Comparison of ENCODE assay signal across 16 mouse cellular contexts in the genomic region with DNA sequence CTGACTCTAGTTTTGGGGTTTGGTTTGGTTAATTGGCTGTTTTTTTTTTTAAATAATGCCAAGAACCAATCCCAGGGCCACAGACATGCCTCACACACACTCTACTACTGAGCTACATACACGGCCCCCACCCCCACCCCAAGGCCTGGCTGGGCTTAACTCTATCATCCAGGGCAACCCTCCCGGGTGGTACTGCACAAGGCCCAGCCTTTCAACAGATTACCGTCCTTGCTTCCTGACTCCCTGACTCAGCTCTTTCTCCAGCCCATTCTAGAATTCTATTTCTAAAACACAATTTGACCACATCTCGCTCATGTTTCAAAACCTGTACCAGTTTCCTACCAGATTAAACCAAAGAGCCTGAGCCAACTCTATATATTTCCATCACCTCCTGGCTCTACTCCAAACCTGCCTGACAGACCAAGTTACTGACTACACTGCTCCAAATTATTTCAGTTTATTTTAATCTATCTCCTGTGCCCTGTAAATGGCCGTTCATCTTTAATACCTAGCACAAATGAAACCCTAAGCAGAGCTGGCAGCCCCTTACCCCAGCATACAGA. TPM values are rescaled to one million over a fixed set of nuclear protein-coding genes. Genes with fewer than 3 reads are reported as not detected.
DNase-seq lines count a peak whose midpoint lies in the region; ATAC-seq and TF ChIP-seq lines count a peak whose summit lies in the region.
"Had no signal": no experiment of that assay in that cellular context is flagged by ENCODE, and none has a peak within 500 bp of the region (broad histone marks: within the 10 kb centered on the region; RNA-seq: fewer than 3 reads in every experiment).

No protein-coding gene starts in this region.

- no peaks in the 10 kb centered on the region for H3K27me3 ChIP-seq in heart, embryonic 14.5 days (ENCODE audit: control insufficient read depth, insufficient read depth, low read length)
- H3K27me3 ChIP-seq in heart, embryonic 11.5 days (ENCODE audit: control insufficient read depth, insufficient read depth, low read length), result no peaks in the 10 kb centered on the region
- H3K27me3 ChIP-seq in thymus, adult 2 months (ENCODE audit: control insufficient read depth, insufficient read depth, low read length), result no peaks in the 10 kb centered on the region
- no peaks in the 10 kb centered on the region for H3K27me3 ChIP-seq in forebrain, embryonic 11.5 days (ENCODE audit: control insufficient read depth, insufficient read depth, low read length)
- H3K27me3 ChIP-seq: hindbrain, embryonic 15.5 days; stomach, embryonic 15.5 days had no signal

- H3K9ac ChIP-seq in heart, embryonic 14.5 days (ENCODE audit: low read length), result peak overlapping the region; percentile 2; the same call in 1 of the 2 replicates
- no peak overlapping the region for H3K9ac ChIP-seq in heart, embryonic 11.5 days (ENCODE audit: low read depth, low read length)
- H3K9ac ChIP-seq in forebrain, embryonic 11.5 days (ENCODE audit: low read length), result no peak overlapping the region
- H3K9ac ChIP-seq: hindbrain, embryonic 15.5 days; liver, embryonic 14.5 days; stomach, embryonic 15.5 days had no signal

- no peak for ATAC-seq in heart, embryonic 14.5 days (ENCODE audit: insufficient number of reproducible peaks, insufficient read depth, low FRiP score, low read depth)
- no peak for ATAC-seq in heart, embryonic 11.5 days (replicated peaks; ENCODE audit: insufficient number of reproducible peaks, low FRiP score, low TSS enrichment)
- ATAC-seq in granulocyte monocyte progenitor cell, adult 5-6 weeks (replicated peaks; ENCODE audit: poor library complexity, severe bottlenecking), result peak; percentile 33
- ATAC-seq in forebrain, embryonic 11.5 days (replicated peaks; ENCODE audit: low FRiP score), result no peak
- ATAC-seq: forebrain, embryonic 14.5 days; intestine, postnatal 0 days; midbrain, embryonic 16.5 days had no signal

- WGBS in heart, embryonic 14.5 days, result 19% methylated on average over 5 of the region's 5 CpGs
- WGBS in heart, embryonic 11.5 days (ENCODE audit: insufficient replicate concordance), result 46% methylated on average over 5 of the region's 5 CpGs
- WGBS in thymus, adult 2 months, result 33% methylated on average over 5 of the region's 5 CpGs
- 77% methylated on average over 5 of the region's 5 CpGs for WGBS in forebrain, embryonic 11.5 days

- peak overlapping the region; percentile 39 to 42 for H3K27ac ChIP-seq in heart, embryonic 14.5 days (replicated peaks in 1 of 2; ENCODE audit: control insufficient read depth in 1 of 2, insufficient read depth in 1 of 2, low read depth in 2 of 2, low read length in 2 of 2)
- H3K27ac ChIP-seq in heart, embryonic 11.5 days (ENCODE audit: low read depth, low read length), result no peak overlapping the region
- peak overlapping the region; percentile 57; the same call in 1 of the 2 replicates for H3K27ac ChIP-seq in thymus, adult 2 months (ENCODE audit: control insufficient read depth, insufficient read depth, low read length)
- no peak overlapping the region for H3K27ac ChIP-seq in forebrain, embryonic 11.5 days (ENCODE audit: low read depth, low read length)
- H3K27ac ChIP-seq: hindbrain, embryonic 15.5 days; liver, embryonic 14.5 days; stomach, embryonic 15.5 days had no signal

- no peak for TF ChIP-seq CTCF in thymus, adult 2 months (IDR thresholded peaks at IDR 0.05; ENCODE audit: borderline replicate concordance, control insufficient read depth, extremely low read depth, insufficient read depth, low read length, poor library complexity)

- peaks cover 15% of the 10 kb centered on the region for H3K36me3 ChIP-seq in heart, embryonic 14.5 days (ENCODE audit: control insufficient read depth, insufficient read depth, low read length)
- no peaks in the 10 kb centered on the region for H3K36me3 ChIP-seq in heart, embryonic 11.5 days (ENCODE audit: control insufficient read depth, insufficient read depth, low read length)
- H3K36me3 ChIP-seq in thymus, adult 2 months (ENCODE audit: control insufficient read depth, insufficient read depth, low read length), result peaks cover 4% of the 10 kb centered on the region; the same call in 1 of the 2 replicates
- H3K36me3 ChIP-seq in forebrain, embryonic 11.5 days (ENCODE audit: control insufficient read depth, insufficient read depth, low read length), result no peaks in the 10 kb centered on the region
- H3K36me3 ChIP-seq: hindbrain, embryonic 15.5 days; stomach, embryonic 15.5 days had no signal

- no peak overlapping the region for H3K4me3 ChIP-seq in heart, embryonic 14.5 days (ENCODE audit: control insufficient read depth in 1 of 2, insufficient read depth in 1 of 2, low read depth in 1 of 2, low read length in 2 of 2)
- no peak overlapping the region for H3K4me3 ChIP-seq in heart, embryonic 11.5 days (ENCODE audit: low read depth, low read length)
- H3K4me3 ChIP-seq in thymus, adult 2 months (ENCODE audit: control insufficient read depth, insufficient read depth, low read length), result no peak overlapping the region
- no peak overlapping the region for H3K4me3 ChIP-seq in forebrain, embryonic 11.5 days (ENCODE audit: low read depth, low read length)
- H3K4me3 ChIP-seq: hindbrain, embryonic 15.5 days; stomach, embryonic 15.5 days had no signal

- no peaks in the 10 kb centered on the region for H3K9me3 ChIP-seq in heart, embryonic 14.5 days (ENCODE audit: control insufficient read depth, low read length)
- H3K9me3 ChIP-seq in heart, embryonic 11.5 days (replicated peaks; ENCODE audit: control insufficient read depth, low read length), result no peaks in the 10 kb centered on the region
- H3K9me3 ChIP-seq in forebrain, embryonic 11.5 days (ENCODE audit: control insufficient read depth, low read length), result no peaks in the 10 kb centered on the region
- H3K9me3 ChIP-seq: hindbrain, embryonic 15.5 days; stomach, embryonic 15.5 days had no signal

- peaks cover 17 to 42% of the 10 kb centered on the region in 2 experiments for H3K4me1 ChIP-seq in heart, embryonic 14.5 days (ENCODE audit: control insufficient read depth in 2 of 2, insufficient read depth in 2 of 2, low read length in 2 of 2)
- peaks cover 25% of the 10 kb centered on the region for H3K4me1 ChIP-seq in heart, embryonic 11.5 days (ENCODE audit: control insufficient read depth, insufficient read depth, low read length)
- H3K4me1 ChIP-seq in thymus, adult 2 months (replicated peaks; ENCODE audit: control insufficient read depth, insufficient read depth, low read length), result peaks cover 6% of the 10 kb centered on the region
- H3K4me1 ChIP-seq in forebrain, embryonic 11.5 days (replicated peaks; ENCODE audit: control insufficient read depth, insufficient read depth, low read length), result 0 out of 2 replicates have a peak, but pooled peaks cover 3% of the 10 kb centered on the region
- H3K4me1 ChIP-seq: hindbrain, embryonic 15.5 days had no signal

- no peak for TF ChIP-seq POLR2A in thymus, adult 2 months (IDR thresholded peaks at IDR 0.05; ENCODE audit: control insufficient read depth, extremely low read depth, insufficient read depth, low read length, poor library complexity)

- H3K4me2 ChIP-seq in heart, embryonic 14.5 days (ENCODE audit: low read length), result no peak overlapping the region
- H3K4me2 ChIP-seq in heart, embryonic 11.5 days, result no peak overlapping the region
- H3K4me2 ChIP-seq in forebrain, embryonic 11.5 days (ENCODE audit: low read depth, low read length, severe bottlenecking), result no peak overlapping the region
- H3K4me2 ChIP-seq: hindbrain, embryonic 15.5 days; stomach, embryonic 15.5 days had no signal

- DNase-seq in thymus, adult 2 months, result no peak
- DNase-seq in thymus, postnatal 10 days (ENCODE audit: low spot score in 2 of 2), result no peak
- no peak for DNase-seq in ovary, postnatal 10 days (ENCODE audit: low spot score)
- DNase-seq in forebrain, embryonic 11.5 days (ENCODE audit: low spot score), result no peak
- DNase-seq: heart, adult 11 months; layer of hippocampus, postnatal 36 days; right cerebral cortex, postnatal 14 days had no signal

RNA-seq across cellular contexts. Expression of a gene that starts 12.2 kb away (rescaled TPM):
- 22.8 and 23.5 TPM in 2 replicates for polyA plus RNA-seq in heart, embryonic 14.5 days (2014; fragmentation: Nextera tagmentation; extraction: Ambion mirVana)
- 16.8 and 23.9 TPM in 2 replicates for polyA plus RNA-seq in heart, embryonic 11.5 days (2014; fragmentation: Nextera tagmentation; extraction: Ambion mirVana)
- polyA plus RNA-seq in thymus, adult 2 months (2012; rRNA removed), result 16.0 and 16.2 TPM in 2 replicates
- 11.6 and 18.4 TPM in 2 replicates for total RNA-seq in granulocyte monocyte progenitor cell, adult 5-6 weeks (2014; fragmentation: Nextera tagmentation)
- total RNA-seq in granulocyte monocyte progenitor cell, adult 5-6 weeks (2017), result 6.7 and 6.9 TPM in 2 replicates
- polyA plus RNA-seq in forebrain, embryonic 11.5 days (2014; fragmentation: Nextera tagmentation; extraction: Ambion mirVana), result 5.4 and 6.0 TPM in 2 replicates

Comparison
In these comparisons a context has a peak if more than half of its experiments do, and no peak if none do; other contexts are left out.
1. H3K27ac ChIP-seq: peak in heart, embryonic 14.5 days (2 of 2) and thymus, adult 2 months (single experiment); none in heart, embryonic 11.5 days (single experiment) and forebrain, embryonic 11.5 days (single experiment).